Mouse (Mus musculus): Measurements from ENCODE around the gene Hhipl2. TPM values are rescaled to one million over a fixed set of nuclear protein-coding genes. Genes with fewer than 3 reads are reported as not detected.

Gene Hhipl2
- polyA plus RNA-seq, 1 experiment = not detected

- no peak overlapping the region for H3K27ac ChIP-seq (ENCODE audit: insufficient read depth, low read length)
- no peak overlapping the region for H3K4me3 ChIP-seq (ENCODE audit: low read depth, low read length)
- peaks cover 53% of the 10 kb centered on the region for H3K36me3 ChIP-seq (ENCODE audit: control insufficient read depth, insufficient read depth, low read length, poor library complexity, severe bottlenecking)
- H3K27me3 ChIP-seq (ENCODE audit: control insufficient read depth, insufficient read depth, low read length, poor library complexity, severe bottlenecking) = no peaks in the 10 kb centered on the region
- TF ChIP-seq CTCF (IDR thresholded peaks at IDR 0.05; ENCODE audit: low read depth, low read length) (no peak), EP300 (IDR thresholded peaks at IDR 0.05; ENCODE audit: insufficient read depth, low read depth, low read length) (no peak), POLR2A (IDR thresholded peaks at IDR 0.05; ENCODE audit: insufficient read depth, low read length) (no peak)
- no peak overlapping the region for H3K9ac ChIP-seq (ENCODE audit: low read depth, poor library complexity, severe bottlenecking)
- H3K4me1 ChIP-seq (ENCODE audit: control insufficient read depth, insufficient read depth, low read length) = no peaks in the 10 kb centered on the region
- H3K9me3 ChIP-seq (replicated peaks; ENCODE audit: control insufficient read depth, insufficient read depth, low read length, poor library complexity, severe bottlenecking) = no peaks in the 10 kb centered on the region
Observed at GRCm38 (mm10) chr1:183403396-183403795, 14.6 kb upstream of the Hhipl2 start.

DNA sequence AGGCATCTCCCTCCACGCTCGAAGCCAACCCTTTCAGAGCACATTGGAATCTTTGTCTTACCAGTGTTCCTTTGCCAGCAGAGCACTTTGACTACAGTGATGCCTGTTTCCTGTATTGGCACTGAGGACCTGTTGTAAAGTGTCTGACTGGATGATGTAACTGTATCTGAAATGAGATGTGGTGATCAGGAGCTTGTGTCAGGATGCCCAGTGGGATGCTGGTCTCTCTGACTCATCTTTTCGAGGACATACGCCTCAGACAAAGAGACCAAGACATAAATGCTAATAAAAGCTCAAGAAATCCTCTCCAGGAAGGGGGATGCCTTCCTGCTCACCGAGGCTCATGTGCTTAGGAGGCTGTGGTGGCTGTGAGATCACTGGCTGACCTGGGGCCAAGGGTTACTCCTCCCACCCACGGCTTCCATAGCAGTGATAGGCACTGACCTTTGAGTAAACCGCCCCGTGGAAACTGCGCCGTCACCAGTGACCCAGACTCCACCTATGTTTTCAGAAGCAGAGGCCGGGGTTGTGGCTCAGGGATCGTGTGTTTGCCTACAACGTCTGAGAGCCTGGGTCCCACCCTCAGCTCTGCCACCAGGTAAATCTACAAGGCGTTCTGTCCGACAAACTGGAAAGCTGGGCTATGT, 3.8 kb upstream of the Hhipl2 start:
- TF ChIP-seq EP300 (IDR thresholded peaks at IDR 0.05; ENCODE audit: insufficient read depth, low read depth, low read length) = no peak
- TF ChIP-seq POLR2A (IDR thresholded peaks at IDR 0.05; ENCODE audit: insufficient read depth, low read length) = no peak
- no peak for TF ChIP-seq CTCF (IDR thresholded peaks at IDR 0.05; ENCODE audit: low read depth, low read length)
- Histone ChIP-seq H3K9ac (ENCODE audit: low read depth, poor library complexity, severe bottlenecking) (no peak overlapping the region), H3K9me3 (replicated peaks; ENCODE audit: control insufficient read depth, insufficient read depth, low read length, poor library complexity, severe bottlenecking) (no peaks in the 10 kb centered on the region), H3K27ac (ENCODE audit: insufficient read depth, low read length) (no peak overlapping the region), H3K36me3 (ENCODE audit: control insufficient read depth, insufficient read depth, low read length, poor library complexity, severe bottlenecking) (peaks cover 12% of the 10 kb centered on the region; the same call in 1 of the 2 replicates), H3K4me1 (ENCODE audit: control insufficient read depth, insufficient read depth, low read length) (no peaks in the 10 kb centered on the region), H3K4me3 (ENCODE audit: low read depth, low read length) (no peak overlapping the region), H3K27me3 (ENCODE audit: control insufficient read depth, insufficient read depth, low read length, poor library complexity, severe bottlenecking) (no peaks in the 10 kb centered on the region)

GRCm38 (mm10) chr1:183419741-183420140, 1.7 kb downstream of the Hhipl2 start:
- Histone ChIP-seq H3K4me3 (ENCODE audit: low read depth, low read length) (no peak overlapping the region), H3K27ac (ENCODE audit: insufficient read depth, low read length) (no peak overlapping the region), H3K27me3 (ENCODE audit: control insufficient read depth, insufficient read depth, low read length, poor library complexity, severe bottlenecking) (no peaks in the 10 kb centered on the region), H3K9me3 (replicated peaks; ENCODE audit: control insufficient read depth, insufficient read depth, low read length, poor library complexity, severe bottlenecking) (no peaks in the 10 kb centered on the region), H3K9ac (ENCODE audit: low read depth, poor library complexity, severe bottlenecking) (no peak overlapping the region), H3K4me1 (ENCODE audit: control insufficient read depth, insufficient read depth, low read length) (no peaks in the 10 kb centered on the region), H3K36me3 (ENCODE audit: control insufficient read depth, insufficient read depth, low read length, poor library complexity, severe bottlenecking) (no peaks in the 10 kb centered on the region)
- no peak for TF ChIP-seq CTCF (IDR thresholded peaks at IDR 0.05; ENCODE audit: low read depth, low read length)
- no peak for TF ChIP-seq POLR2A (IDR thresholded peaks at IDR 0.05; ENCODE audit: insufficient read depth, low read length)
- no peak for TF ChIP-seq EP300 (IDR thresholded peaks at IDR 0.05; ENCODE audit: insufficient read depth, low read depth, low read length)

- no peaks in the 10 kb centered on the region for H3K9me3 ChIP-seq (replicated peaks; ENCODE audit: control insufficient read depth, insufficient read depth, low read length, poor library complexity, severe bottlenecking)
- H3K4me3 ChIP-seq (ENCODE audit: low read depth, low read length) = no peak overlapping the region
- H3K36me3 ChIP-seq (ENCODE audit: control insufficient read depth, insufficient read depth, low read length, poor library complexity, severe bottlenecking) = no peaks in the 10 kb centered on the region
- H3K27ac ChIP-seq (ENCODE audit: insufficient read depth, low read length) = no peak overlapping the region
- no peak for TF ChIP-seq EP300 (IDR thresholded peaks at IDR 0.05; ENCODE audit: insufficient read depth, low read depth, low read length)
- TF ChIP-seq CTCF (IDR thresholded peaks at IDR 0.05; ENCODE audit: low read depth, low read length) = no peak
- TF ChIP-seq POLR2A (IDR thresholded peaks at IDR 0.05; ENCODE audit: insufficient read depth, low read length) = no peak
- H3K9ac ChIP-seq (ENCODE audit: low read depth, poor library complexity, severe bottlenecking) = no peak overlapping the region
- H3K27me3 ChIP-seq (ENCODE audit: control insufficient read depth, insufficient read depth, low read length, poor library complexity, severe bottlenecking) = no peaks in the 10 kb centered on the region
- H3K4me1 ChIP-seq (ENCODE audit: control insufficient read depth, insufficient read depth, low read length) = no peaks in the 10 kb centered on the region
Observed at GRCm38 (mm10) chr1:183420296-183420695, 2.3 kb downstream of the Hhipl2 start.

DNA sequence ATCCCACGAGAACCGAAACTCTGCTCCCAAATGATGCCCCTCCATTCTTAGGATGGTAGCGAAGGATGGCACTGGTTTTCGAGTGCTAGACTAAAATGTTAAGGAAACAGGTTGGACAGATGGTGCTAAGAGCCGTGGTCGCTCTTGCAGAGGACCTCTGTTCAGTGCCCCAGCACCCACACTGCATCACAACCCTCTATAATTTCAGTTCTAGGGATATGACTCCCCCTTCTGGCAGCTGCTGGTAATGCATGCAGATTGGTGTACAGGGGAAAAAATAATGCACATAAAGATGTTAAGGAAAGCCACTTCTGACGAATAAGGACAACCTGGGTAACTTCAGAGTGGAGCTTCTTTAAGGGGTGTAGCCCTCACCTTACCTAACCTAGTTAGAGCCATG, 6.1 kb downstream of the Hhipl2 start:
- Histone ChIP-seq H3K36me3 (ENCODE audit: control insufficient read depth, insufficient read depth, low read length, poor library complexity, severe bottlenecking) (no peaks in the 10 kb centered on the region), H3K27me3 (ENCODE audit: control insufficient read depth, insufficient read depth, low read length, poor library complexity, severe bottlenecking) (no peaks in the 10 kb centered on the region), H3K9ac (ENCODE audit: low read depth, poor library complexity, severe bottlenecking) (no peak overlapping the region), H3K4me3 (ENCODE audit: low read depth, low read length) (no peak overlapping the region), H3K4me1 (ENCODE audit: control insufficient read depth, insufficient read depth, low read length) (no peaks in the 10 kb centered on the region), H3K9me3 (replicated peaks; ENCODE audit: control insufficient read depth, insufficient read depth, low read length, poor library complexity, severe bottlenecking) (no peaks in the 10 kb centered on the region), H3K27ac (ENCODE audit: insufficient read depth, low read length) (no peak overlapping the region)
- TF ChIP-seq EP300 (IDR thresholded peaks at IDR 0.05; ENCODE audit: insufficient read depth, low read depth, low read length) (no peak), POLR2A (IDR thresholded peaks at IDR 0.05; ENCODE audit: insufficient read depth, low read length) (no peak), CTCF (IDR thresholded peaks at IDR 0.05; ENCODE audit: low read depth, low read length) (peak; percentile 25)

- H3K27me3 ChIP-seq (ENCODE audit: control insufficient read depth, insufficient read depth, low read length, poor library complexity, severe bottlenecking) = no peaks in the 10 kb centered on the region
Observed at GRCm38 (mm10) chr1:183434918-183435317, 16.9 kb downstream of the Hhipl2 start.

More at GRCm38 (mm10) chr1:183434918-183435317, 16.9 kb downstream of the Hhipl2 start:
- Histone ChIP-seq H3K4me1 (ENCODE audit: control insufficient read depth, insufficient read depth, low read length) (peaks cover 2% of the 10 kb centered on the region), H3K36me3 (ENCODE audit: control insufficient read depth, insufficient read depth, low read length, poor library complexity, severe bottlenecking) (no peaks in the 10 kb centered on the region), H3K27ac (ENCODE audit: insufficient read depth, low read length) (no peak overlapping the region), H3K9ac (ENCODE audit: low read depth, poor library complexity, severe bottlenecking) (no peak overlapping the region), H3K4me3 (ENCODE audit: low read depth, low read length) (no peak overlapping the region), H3K9me3 (replicated peaks; ENCODE audit: control insufficient read depth, insufficient read depth, low read length, poor library complexity, severe bottlenecking) (no peaks in the 10 kb centered on the region)
- TF ChIP-seq CTCF (IDR thresholded peaks at IDR 0.05; ENCODE audit: low read depth, low read length) (no peak), EP300 (IDR thresholded peaks at IDR 0.05; ENCODE audit: insufficient read depth, low read depth, low read length) (no peak), POLR2A (IDR thresholded peaks at IDR 0.05; ENCODE audit: insufficient read depth, low read length) (no peak)

Measured in ES-Bruce4 (cell line).